Mouse (Mus musculus): ENCODE measurements around the gene Krtap4-6. TPM values are rescaled to one million over a fixed set of nuclear protein-coding genes. Genes with fewer than 3 reads are reported as not detected.

The Krtap4-6 gene
- total RNA-seq, 4 experiments from 2014 or later, result not detected

Other genes with a start within 250 kb of the Krtap4-6 start
- 1 to 10 TPM in 3 of 4 experiments, under 1 TPM in 1; 0.85 to 1.7 (median 1.5) TPM for gene Krt12, start 243.7 kb downstream of the Krtap4-6 start, total RNA-seq (2022)
- not detected for gene Krt20, start 227.8 kb downstream of the Krtap4-6 start, total RNA-seq (2022)
- not detected for gene Krt23, start 172.8 kb downstream of the Krtap4-6 start, total RNA-seq (2022)
- gene Krt39, start 144.6 kb downstream of the Krtap4-6 start, total RNA-seq (2022), result not detected
- gene Krt40, start 122.8 kb downstream of the Krtap4-6 start, total RNA-seq (2022), result not detected
- not detected for gene Krtap3-3, start 115.1 kb downstream of the Krtap4-6 start, total RNA-seq (2022)
- not detected for gene Krtap3-2, start 109.1 kb downstream of the Krtap4-6 start, total RNA-seq (2022)
- not detected for gene Gm11939, start 106.5 kb downstream of the Krtap4-6 start, total RNA-seq (2022)
- not detected for gene Krtap3-1, start 99.3 kb downstream of the Krtap4-6 start, total RNA-seq (2022)
- gene Krtap1-5, start 84.9 kb downstream of the Krtap4-6 start, total RNA-seq (2022), result not detected
- gene Krtap1-4, start 82.3 kb downstream of the Krtap4-6 start, total RNA-seq (2022), result not detected
- not detected for gene Krtap1-3, start 74.6 kb downstream of the Krtap4-6 start, total RNA-seq (2022)
- gene Krtap9-3, start 67.9 kb downstream of the Krtap4-6 start, total RNA-seq (2022), result not detected
- gene Gm11938, start 62.7 kb downstream of the Krtap4-6 start, total RNA-seq (2022), result not detected
- gene Gm11937, start 55.8 kb downstream of the Krtap4-6 start, total RNA-seq (2022), result not detected
- gene Krtap2-4, start 51.1 kb downstream of the Krtap4-6 start, total RNA-seq (2022), result not detected
- gene Gm11562, start 45.5 kb downstream of the Krtap4-6 start, total RNA-seq (2022), result not detected
- gene Krtap4-1, start 37.7 kb downstream of the Krtap4-6 start, total RNA-seq (2022), result not detected
- gene Krtap4-2, start 30.9 kb downstream of the Krtap4-6 start, total RNA-seq (2022), result not detected
- gene Krtap4-7, start 21.9 kb downstream of the Krtap4-6 start, total RNA-seq (2022), result not detected
- gene Gm11555, start 15.7 kb downstream of the Krtap4-6 start, total RNA-seq (2022), result not detected
- gene Gm11563, start 7.0 kb downstream of the Krtap4-6 start, total RNA-seq (2022), result not detected
- gene Gm14190, start 24.8 kb upstream of the Krtap4-6 start, total RNA-seq (2022), result not detected
- gene Gm14180, start 68.3 kb upstream of the Krtap4-6 start, total RNA-seq (2022), result not detected
- not detected for gene Gm11595, start 107.0 kb upstream of the Krtap4-6 start, total RNA-seq (2022)
- not detected for gene Krtap4-8, start 114.7 kb upstream of the Krtap4-6 start, total RNA-seq (2022)
- not detected for gene Krtap4-9, start 119.2 kb upstream of the Krtap4-6 start, total RNA-seq (2022)
- gene Gm11596, start 127.5 kb upstream of the Krtap4-6 start, total RNA-seq (2022), result not detected
- not detected for gene Gm11569, start 133.0 kb upstream of the Krtap4-6 start, total RNA-seq (2022)
- gene Gm11554, start 138.5 kb upstream of the Krtap4-6 start, total RNA-seq (2022), result not detected
- gene Krtap4-13, start 143.9 kb upstream of the Krtap4-6 start, total RNA-seq (2022), result not detected
- not detected for gene Gm11564, start 149.7 kb upstream of the Krtap4-6 start, total RNA-seq (2022)
- gene 2300003K06Rik, start 172.1 kb upstream of the Krtap4-6 start, total RNA-seq (2022), result not detected
- not detected for gene Krtap4-16, start 185.6 kb upstream of the Krtap4-6 start, total RNA-seq (2022)
- gene Gm11568, start 192.0 kb upstream of the Krtap4-6 start, total RNA-seq (2022), result not detected
- gene Gm11559, start 198.5 kb upstream of the Krtap4-6 start, total RNA-seq (2022), result not detected
- gene Krtap9-1, start 207.4 kb upstream of the Krtap4-6 start, total RNA-seq (2022), result not detected
- not detected for gene Gm11567, start 213.2 kb upstream of the Krtap4-6 start, total RNA-seq (2022)
- gene Krtap31-1, start 242.0 kb upstream of the Krtap4-6 start, total RNA-seq (2022), result not detected
- not detected for gene Gm11565, start 248.8 kb upstream of the Krtap4-6 start, total RNA-seq (2022)